8 mouse cellular contexts compared by ENCODE assay signal in genomic region chr19:5851481-5851971, GRCm38 (mm10). TPM values are rescaled to one million over a fixed set of nuclear protein-coding genes. Genes with fewer than 3 reads are reported as not detected.
DNase-seq lines count a peak whose midpoint lies in the region; ATAC-seq and TF ChIP-seq lines count a peak whose summit lies in the region.

No protein-coding gene starts in this region.

- no peak for TF ChIP-seq CTCF in kidney, adult 2 months (conservative IDR thresholded peaks at IDR 0.05; ENCODE audit: insufficient read depth, insufficient read length, low read depth, low read length)

- H3K4me1 ChIP-seq in kidney, adult 2 months (ENCODE audit: control insufficient read depth, insufficient read depth, low read length) = peaks cover 35% of the 10 kb centered on the region
- peaks cover 66% of the 10 kb centered on the region for H3K4me1 ChIP-seq in heart, embryonic 13.5 days
- H3K4me1 ChIP-seq in liver, embryonic 13.5 days (replicated peaks) = peaks cover 64% of the 10 kb centered on the region

- H3K9ac ChIP-seq in heart, embryonic 13.5 days = peak overlapping the region; percentile 77
- peak overlapping the region; percentile 51 for H3K9ac ChIP-seq in liver, embryonic 13.5 days

- peak overlapping the region; percentile 80 for H3K4me2 ChIP-seq in heart, embryonic 13.5 days
- H3K4me2 ChIP-seq in liver, embryonic 13.5 days = peak overlapping the region; percentile 38

- TF ChIP-seq POLR2A in kidney, adult 2 months (IDR thresholded peaks at IDR 0.05; ENCODE audit: low read depth, low read length) = no peak

- no peak for ATAC-seq in heart, embryonic 13.5 days (ENCODE audit: extremely low read depth, insufficient number of reproducible peaks, low FRiP score, low TSS enrichment)
- ATAC-seq in liver, embryonic 13.5 days (ENCODE audit: low read depth) = no peak

- peak overlapping the region; percentile 48; the same call in 1 of the 2 replicates for H3K27ac ChIP-seq in kidney, adult 2 months (ENCODE audit: insufficient read depth, low read depth, low read length)
- peak overlapping the region; percentile 88 for H3K27ac ChIP-seq in heart, embryonic 13.5 days (replicated peaks)
- H3K27ac ChIP-seq in liver, embryonic 13.5 days = peak overlapping the region; percentile 53; the same call in 1 of the 2 replicates

- 76% methylated on average over 5 of the region's 5 CpGs for WGBS in kidney, adult 2 months
- 33% methylated on average over 5 of the region's 5 CpGs for WGBS in heart, embryonic 13.5 days
- 28% methylated on average over 5 of the region's 5 CpGs for WGBS in liver, embryonic 13.5 days (ENCODE audit: insufficient replicate concordance)

- peak; percentile 34 for DNase-seq in kidney, adult 2 months
- no peak for DNase-seq in kidney, postnatal 10 days
- peak; percentile 89 for DNase-seq in Muller cell, postnatal 12 days (ENCODE audit: inconsistent ontology term)
- peak; percentile 40 for DNase-seq in liver, embryonic 13.5 days
- DNase-seq in right cerebral cortex, adult 18-20 months = no peak
- DNase-seq in cerebellum, adult 9-11 months = no peak
- DNase-seq in layer of hippocampus, adult 9-11 months = no peak

- H3K9me3 ChIP-seq in heart, embryonic 13.5 days = no peaks in the 10 kb centered on the region
- H3K9me3 ChIP-seq in liver, embryonic 13.5 days (replicated peaks) = no peaks in the 10 kb centered on the region

- no peaks in the 10 kb centered on the region for H3K27me3 ChIP-seq in kidney, adult 2 months (replicated peaks; ENCODE audit: control insufficient read depth, insufficient read depth, low read length)
- no peaks in the 10 kb centered on the region for H3K27me3 ChIP-seq in heart, embryonic 13.5 days (replicated peaks)
- H3K27me3 ChIP-seq in liver, embryonic 13.5 days = no peaks in the 10 kb centered on the region

- H3K36me3 ChIP-seq in kidney, adult 2 months (ENCODE audit: control insufficient read depth, insufficient read depth, low read length) = no peaks in the 10 kb centered on the region; the same call in 1 of the 2 replicates
- peaks cover 53% of the 10 kb centered on the region for H3K36me3 ChIP-seq in heart, embryonic 13.5 days
- peaks cover 30% of the 10 kb centered on the region for H3K36me3 ChIP-seq in liver, embryonic 13.5 days

- no peak overlapping the region for H3K4me3 ChIP-seq in kidney, adult 2 months (ENCODE audit: insufficient read depth, low read depth, low read length)
- peak overlapping the region; percentile 15; the same call in 1 of the 2 replicates for H3K4me3 ChIP-seq in heart, embryonic 13.5 days
- H3K4me3 ChIP-seq in liver, embryonic 13.5 days (replicated peaks) = no peak overlapping the region

RNA-seq across cellular contexts. Expression of gene Frmd8, which starts 23.5 kb away (rescaled TPM):
- polyA plus RNA-seq in kidney, adult 2 months (2012; rRNA removed) = 18.5 and 23.1 TPM in 2 replicates
- polyA plus RNA-seq in heart, embryonic 13.5 days (2015; fragmentation: Nextera tagmentation; extraction: Ambion mirVana) = 27.4 and 29.0 TPM in 2 replicates
- polyA plus RNA-seq in liver, embryonic 13.5 days (2015; fragmentation: Nextera tagmentation; extraction: Ambion mirVana) = 13.9 and 15.8 TPM in 2 replicates

RNA-seq across cellular contexts. Expression of gene Slc25a45, which starts 26.1 kb away (rescaled TPM):
- polyA plus RNA-seq in kidney, adult 2 months (2012; rRNA removed) = 52.7 and 63.4 TPM in 2 replicates
- polyA plus RNA-seq in heart, embryonic 13.5 days (2015; fragmentation: Nextera tagmentation; extraction: Ambion mirVana) = 3.7 and 4.2 TPM in 2 replicates
- polyA plus RNA-seq in liver, embryonic 13.5 days (2015; fragmentation: Nextera tagmentation; extraction: Ambion mirVana) = 5.7 and 6.8 TPM in 2 replicates

RNA-seq across cellular contexts. Expression of gene Tigd3, which starts 42.4 kb away (rescaled TPM):
- 0.52 and 0.73 TPM in 2 replicates for polyA plus RNA-seq in kidney, adult 2 months (2012; rRNA removed)
- polyA plus RNA-seq in heart, embryonic 13.5 days (2015; fragmentation: Nextera tagmentation; extraction: Ambion mirVana) = 1.9 and 2.0 TPM in 2 replicates
- 2.5 TPM in 2 replicates for polyA plus RNA-seq in liver, embryonic 13.5 days (2015; fragmentation: Nextera tagmentation; extraction: Ambion mirVana)

Comparison
In these comparisons a context has a peak if more than half of its experiments do, and no peak if none do; other contexts are left out.
1. DNase-seq: peak in kidney, adult 2 months (single experiment), Muller cell, postnatal 12 days (single experiment) and liver, embryonic 13.5 days (single experiment); none in kidney, postnatal 10 days (single experiment), right cerebral cortex, adult 18-20 months (single experiment), cerebellum, adult 9-11 months (single experiment) and layer of hippocampus, adult 9-11 months (single experiment).
2. Peak in every context shown above with its lines, with median percentiles within 50 percentile points of each other: H3K27ac ChIP-seq.